Mouse (Mus musculus) CH12F3 (cell line): ENCODE results near the gene Defb5.
"Not testable (repeated sequence)": the region's sequence is repeated elsewhere in the genome, so short reads cannot be mapped to it uniquely, and the experiment has no call there.

Experiments used
- in situ Hi-C: fragments of 300-500 bp; cut with MboI; formaldehyde crosslinking; loops from 2 replicates; pipeline ENCODE4 v1.14.3; 2020; ENCODE audit warnings: low sequenced_read_pairs

The Defb5 gene

DNA sequence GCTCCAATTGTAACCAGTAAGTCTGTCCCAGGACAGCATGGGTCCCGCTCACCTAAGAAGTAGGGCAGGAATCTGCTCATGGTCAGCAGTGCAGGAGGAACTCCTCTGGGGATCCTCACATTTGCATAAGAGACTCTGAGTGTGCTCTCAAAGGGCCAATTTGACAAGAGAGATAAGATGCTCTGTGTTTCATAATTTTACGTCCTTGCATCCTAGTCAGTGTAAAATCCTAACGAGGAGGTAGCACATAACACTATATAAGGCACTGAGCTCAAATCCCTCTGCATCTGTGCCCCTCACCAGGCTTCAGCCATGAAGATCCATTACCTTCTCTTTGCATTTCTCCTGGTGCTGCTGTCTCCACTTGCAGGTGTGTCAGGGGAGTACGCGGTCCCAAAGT is at the start of gene Defb5:
TSS of gene Defb5 (plus strand) at position 301 of the 400 bp plus-strand sequence.
- in situ Hi-C loops, result no loop called here

DNA sequence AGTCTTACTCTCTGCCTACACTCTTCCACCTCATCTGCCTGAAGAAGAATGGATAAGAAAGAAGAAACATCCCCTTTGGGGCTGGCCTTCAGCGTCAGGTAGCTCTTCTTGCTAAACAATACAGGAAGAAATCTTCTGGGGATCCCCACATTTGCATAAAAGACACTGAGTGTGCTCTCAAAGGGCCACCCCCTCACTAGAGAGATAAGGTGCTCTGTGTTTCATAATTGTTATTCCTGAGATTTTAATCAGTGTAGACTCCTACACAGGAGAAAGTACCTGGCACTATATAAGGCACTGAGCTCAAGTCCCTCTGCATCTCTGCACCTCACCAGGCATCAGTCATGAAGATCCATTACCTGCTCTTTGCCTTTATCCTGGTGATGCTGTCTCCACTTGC is 22.2 kb upstream of the Defb5 start, which contains the start of gene Defb6:
TSS of gene Defb6 (plus strand) at position 318 of the 400 bp plus-strand sequence.
- in situ Hi-C loops, result no loop called here

DNA sequence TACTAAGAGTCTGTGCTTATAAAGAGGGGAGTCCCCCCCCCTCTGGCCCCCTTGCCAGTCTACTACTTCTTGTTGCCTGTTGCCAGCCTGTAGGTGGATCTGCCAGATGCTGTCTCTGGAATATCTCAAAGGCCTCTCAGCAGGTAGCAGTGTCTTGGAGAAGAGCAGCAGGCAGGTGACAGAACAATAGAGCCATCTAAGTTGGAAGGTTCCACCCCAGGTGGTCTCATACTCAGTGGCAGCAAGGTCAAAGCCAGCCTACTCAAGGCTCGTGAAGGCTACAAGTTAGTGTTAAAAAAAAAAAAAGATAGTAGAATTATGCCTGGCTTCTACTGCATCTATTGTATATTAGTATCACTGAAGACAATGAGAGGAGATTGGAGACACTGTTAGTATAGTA is 9.3 kb upstream of the Defb5 start:
- in situ Hi-C loops, result no loop called here

DNA sequence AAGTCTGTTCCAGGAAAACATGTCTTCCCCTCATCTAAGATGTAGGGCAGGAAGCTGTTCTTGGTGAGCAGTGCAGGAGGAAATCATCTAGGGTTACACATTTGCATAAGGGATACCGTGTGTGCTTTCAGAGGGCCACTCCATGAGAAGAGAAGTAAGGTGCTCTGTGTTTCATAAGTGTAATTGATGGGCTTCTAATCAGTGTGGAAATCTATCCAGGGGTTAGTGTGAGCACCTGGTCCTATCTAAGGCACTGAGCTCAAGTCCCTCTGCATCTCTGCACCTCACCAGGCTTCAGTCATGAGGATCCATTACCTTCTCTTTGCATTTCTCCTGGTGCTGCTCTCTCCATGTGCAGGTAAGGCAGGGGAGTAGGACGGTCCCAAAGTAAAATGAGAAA is 7.8 kb upstream of the Defb5 start, which contains the start of gene Defb46:
TSS of gene Defb46 (plus strand) at position 301 of the 400 bp plus-strand sequence.
- in situ Hi-C loops, result no loop called here

DNA sequence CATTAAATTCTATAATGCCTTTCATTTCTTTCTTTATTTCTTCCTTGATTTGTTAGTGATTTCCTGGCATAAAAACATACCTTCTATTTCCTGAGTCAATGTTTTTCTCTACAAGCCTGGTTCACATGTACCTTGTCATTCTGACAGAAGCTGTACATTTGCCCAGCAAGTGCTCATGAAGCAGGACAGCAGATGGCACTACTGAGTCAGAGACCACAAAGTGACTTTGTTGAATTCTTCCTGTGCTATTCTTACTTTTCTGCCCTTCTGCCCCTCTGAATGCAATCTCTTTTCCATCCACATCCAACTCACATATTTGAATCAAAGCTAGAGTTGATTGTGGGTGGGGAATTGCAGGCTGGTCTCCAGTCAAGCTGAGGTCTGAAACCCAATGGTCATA is 10.8 kb downstream of the Defb5 start:
- in situ Hi-C loops, result no loop called here

DNA sequence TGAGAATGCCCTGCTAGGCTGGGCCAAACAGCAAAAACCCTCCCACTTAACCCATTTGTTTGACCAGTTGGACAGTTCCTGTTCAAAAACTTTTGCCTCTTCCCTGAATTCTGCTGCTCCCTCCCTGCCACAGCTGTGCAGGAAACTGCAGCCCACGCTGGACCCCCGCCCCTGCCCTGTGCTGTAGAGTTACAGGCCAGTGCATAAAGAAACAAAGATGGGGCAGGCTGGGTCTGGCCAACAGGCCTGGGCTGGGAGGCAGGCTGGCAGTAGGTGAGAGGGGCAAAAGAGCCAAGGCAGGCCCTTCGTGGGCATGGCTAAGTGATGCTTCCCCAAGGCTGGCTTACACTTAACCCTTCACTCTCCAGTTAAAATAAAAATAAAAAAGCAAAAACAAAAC is 12.3 kb downstream of the Defb5 start:
- in situ Hi-C loops, result no loop called here

DNA sequence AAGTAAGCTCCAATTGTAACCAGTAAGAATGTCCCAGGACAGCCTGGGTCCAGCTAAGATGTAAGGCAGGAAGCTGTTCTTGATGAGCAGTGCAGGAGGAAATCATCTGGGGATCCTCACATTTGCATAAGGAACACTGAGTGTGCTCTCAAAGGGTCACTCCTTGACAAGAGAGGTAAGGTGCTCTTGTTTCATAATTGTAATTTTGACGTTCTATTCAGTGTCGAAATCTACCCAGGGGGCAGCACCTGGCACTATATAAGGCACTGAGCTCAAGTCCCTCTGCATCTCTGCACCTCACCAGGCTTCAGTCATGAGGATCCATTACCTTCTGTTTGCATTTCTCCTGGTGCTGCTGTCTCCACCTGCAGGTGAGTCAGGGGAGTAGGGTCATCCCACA is 45.7 kb downstream of the Defb5 start, which contains the start of gene Defb3:
TSS of gene Defb3 (plus strand) at position 301 of the 400 bp plus-strand sequence.
- in situ Hi-C loops, result not testable (repeated sequence)

DNA sequence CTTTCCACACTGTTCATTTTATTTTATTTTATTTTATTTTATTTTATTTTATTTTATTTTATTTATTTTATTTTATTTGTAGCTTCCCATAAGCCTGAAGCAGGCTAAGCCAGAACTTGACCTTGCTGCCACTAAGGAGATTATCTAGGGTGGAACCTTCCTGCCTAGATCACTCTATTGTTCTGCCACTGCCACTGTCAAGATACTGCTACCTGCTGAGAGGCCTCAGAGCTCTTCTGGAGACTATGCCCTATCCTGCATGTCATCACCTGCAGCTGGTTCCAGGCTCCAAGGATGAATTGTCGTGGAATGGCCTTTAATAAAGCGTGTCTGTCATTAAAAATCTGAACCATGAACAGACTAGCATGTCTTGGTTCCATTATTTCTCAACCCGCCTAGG is 51.0 kb downstream of the Defb5 start:
- in situ Hi-C loops, result not testable (repeated sequence)
